In the genomic region with DNA sequence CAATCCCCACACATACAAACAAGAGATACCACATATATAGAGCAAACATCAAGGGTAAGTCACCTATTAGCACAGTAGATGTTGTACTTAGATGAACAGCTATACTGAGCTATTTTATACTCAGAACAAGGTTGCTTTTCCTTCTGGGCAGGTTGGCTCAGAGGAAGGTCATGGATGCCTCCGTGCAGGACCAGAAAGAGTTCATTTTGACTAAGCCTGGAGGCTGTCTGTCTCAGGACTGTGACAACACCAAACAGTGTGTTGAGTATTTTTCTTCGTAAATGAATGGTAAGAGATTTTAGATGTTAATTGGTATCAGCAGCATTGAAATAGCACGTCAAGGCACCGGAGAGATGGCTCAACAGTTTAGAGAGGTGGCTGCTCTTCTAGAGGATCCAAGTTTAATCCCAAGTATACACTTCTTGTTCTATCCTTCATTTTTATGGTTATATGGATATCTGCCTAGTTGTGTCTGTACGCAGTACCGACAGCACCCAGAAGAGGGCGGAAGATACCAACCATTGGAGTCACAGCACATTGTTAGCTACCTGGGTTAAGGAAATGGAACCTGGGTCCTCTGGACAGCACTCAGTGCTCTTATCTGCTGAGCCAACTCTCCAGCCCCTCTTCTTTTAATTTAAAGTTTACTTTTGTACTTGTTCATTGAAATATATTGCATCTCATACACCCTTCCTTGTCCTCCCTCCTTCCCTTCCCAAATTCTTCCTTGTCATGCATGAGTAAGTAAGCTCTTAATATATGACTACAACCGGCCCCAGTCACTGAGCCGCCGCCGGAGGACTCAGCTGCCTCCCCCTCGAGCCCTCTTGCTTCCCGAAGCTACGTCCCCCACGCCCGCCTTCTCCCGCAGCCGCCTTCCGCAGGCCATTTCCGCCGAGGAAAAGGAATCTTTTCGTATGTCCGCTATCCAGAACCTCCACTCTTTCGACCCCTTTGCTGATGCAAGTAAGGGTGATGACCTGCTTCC, we compare ENCODE assay signal across 8 mouse cellular contexts. TPM values are rescaled to one million over a fixed set of nuclear protein-coding genes. Genes with fewer than 3 reads are reported as not detected.
DNase-seq lines count a peak whose midpoint lies in the region; ATAC-seq lines count a peak whose summit lies in the region.

No protein-coding gene starts in this region.

- DNase-seq in ZHBTc4 (ENCODE audit: low read depth, low spot score): peak; percentile 89
- peak; percentile 54 for DNase-seq in gastrocnemius, postnatal 14 days
- peak; percentile 83 for DNase-seq in induced T-regulatory cell, adult 2 months (ENCODE audit: low read depth)
- DNase-seq in left cerebral cortex, adult 8-10 months (ENCODE audit: low spot score in 2 of 2): peak; percentile 70 to 92
- DNase-seq in right cerebral cortex, adult 2 months (ENCODE audit: low spot score in 2 of 2): peak; percentile 97 to 98
- DNase-seq in urinary bladder, postnatal 14 days (ENCODE audit: low spot score): peak; percentile 86

- intact Hi-C loops in gastrocnemius, postnatal 14 days (cut with DNase I; ENCODE audit: low total_unique reads): no loop called here

- ATAC-seq in common myeloid progenitor, adult 5-6 weeks (replicated peaks; ENCODE audit: low read depth, poor library complexity, severe bottlenecking): peak; percentile 99
- ATAC-seq in megakaryocyte, adult 5-6 weeks (ENCODE audit: poor library complexity, severe bottlenecking): peak; percentile 97

RNA-seq across cellular contexts. Expression of a gene that starts 57.7 kb away (rescaled TPM):
- 8.4 and 17.3 TPM in 2 replicates for total RNA-seq in common myeloid progenitor, adult 5-6 weeks (2017)
- total RNA-seq in gastrocnemius, postnatal 14 days (2021): 1 to 10 TPM in 1 of 2 experiments, under 1 TPM in 1; 0.95 to 2.2 TPM
- total RNA-seq in left cerebral cortex, adult 8-10 months (2022): 10 to 100 TPM; 23.5 to 25.7 (median 24.8) TPM
- 6.1 and 6.2 TPM in 2 replicates for total RNA-seq in megakaryocyte, adult 5-6 weeks (2015)
- total RNA-seq in megakaryocyte, adult 5-6 weeks (2017): 3.5 and 4.1 TPM in 2 replicates

Comparison
In these comparisons a context has a peak if more than half of its experiments do, and no peak if none do; other contexts are left out.
1. Peak in every context shown above with its lines: DNase-seq and ATAC-seq.